Mouse (Mus musculus) embryonic facial prominence, embryonic 15.5 days (tissue): ENCODE measurements around the gene Myo1f. TPM values are rescaled to one million over a fixed set of nuclear protein-coding genes. Genes with fewer than 3 reads are reported as not detected.
"Not testable (repeated sequence)": the region's sequence is repeated elsewhere in the genome, so short reads cannot be mapped to it uniquely, and the experiment has no call there.

Experiments used
- ATAC-seq: fragments of 200-750 bp; cut with Nextera tagmentation; 2 replicates; pipeline ENCODE4 v1.8.0; 2017; ENCODE audit warnings: low read depth, moderate TSS enrichment; ENCODE audit not compliant: insufficient number of reproducible peaks, low FRiP score, low TSS enrichment
- H3K27ac ChIP-seq: fragments of 300-500 bp; sonication (generic); replicated peaks from 2 replicates; pipeline ENCODE4 v1.5.1; 2015; ENCODE audit warnings: mild to moderate bottlenecking, inconsistent platforms
- H3K27me3 ChIP-seq: fragments of 300-500 bp; sonication (generic); 2 replicates; pipeline ENCODE4 v1.6.1; 2015; ENCODE audit warnings: inconsistent platforms
- H3K36me3 ChIP-seq: fragments of 300-500 bp; sonication (generic); 2 replicates; pipeline ENCODE4 v1.6.1; 2015; ENCODE audit warnings: mild to moderate bottlenecking, inconsistent platforms
- H3K4me1 ChIP-seq: fragments of 300-500 bp; sonication (generic); 2 replicates; pipeline ENCODE4 v1.6.1; 2015; ENCODE audit warnings: inconsistent platforms
- H3K4me2 ChIP-seq: fragments of 300-500 bp; sonication (generic); replicated peaks from 2 replicates; pipeline ENCODE4 v1.6.1; 2015; ENCODE audit warnings: mild to moderate bottlenecking, inconsistent platforms
- H3K4me3 ChIP-seq: fragments of 300-500 bp; sonication (generic); replicated peaks from 2 replicates; pipeline ENCODE4 v1.5.1; 2015; ENCODE audit warnings: mild to moderate bottlenecking, inconsistent platforms
- H3K9ac ChIP-seq: fragments of 300-500 bp; sonication (generic); 2 replicates; pipeline ENCODE4 v1.6.1; 2015; ENCODE audit warnings: inconsistent platforms
- H3K9me3 ChIP-seq: fragments of 300-500 bp; sonication (generic); replicated peaks from 2 replicates; pipeline ENCODE4 v1.6.1; 2016; ENCODE audit warnings: inconsistent platforms
- WGBS: fragments of 180-500 bp; shearing (Covaris S2); methylation state at CpG from one replicate; pipeline ENCODE4 v1.1.7; 2015; 5-methylcytosine and 5-hydroxymethylcytosine counted together
- polyA plus RNA-seq: library from polyadenylated mRNA; unstranded; fragments of >200 nt; fragmentation: Nextera tagmentation; extraction: Ambion mirVana; gene quantifications from 2 replicates; pipeline ENCODE4 v1.2.1, GENCODE M21; 2015

Gene Myo1f
- polyA plus RNA-seq, 1 experiment from 2014 or later = 5.7 TPM

DNA sequence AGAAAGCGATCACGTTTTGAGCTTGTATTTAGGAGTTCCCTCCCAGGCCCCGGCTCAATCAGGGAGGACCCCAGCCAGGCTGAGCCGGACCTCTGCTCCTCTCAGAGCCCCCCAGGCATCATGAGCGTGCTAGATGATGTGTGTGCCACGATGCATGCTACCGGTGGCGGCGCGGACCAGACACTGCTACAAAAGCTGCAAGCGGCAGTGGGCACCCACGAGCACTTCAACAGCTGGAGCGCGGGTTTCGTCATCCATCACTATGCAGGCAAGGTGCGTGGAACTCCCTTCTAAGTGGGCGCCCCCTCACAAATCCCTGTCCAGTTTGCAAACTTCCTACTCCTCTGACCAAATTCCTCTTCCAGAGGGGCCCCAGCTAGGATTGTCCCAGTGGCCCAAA lies 30.5 kb downstream of the Myo1f start:
- WGBS = 68% methylated on average over 17 of the region's 17 CpGs
- Histone ChIP-seq H3K27me3 (no peaks in the 10 kb centered on the region), H3K9me3 (no peaks in the 10 kb centered on the region), H3K36me3 (no peaks in the 10 kb centered on the region), H3K4me1 (no peaks in the 10 kb centered on the region), H3K9ac (no peak overlapping the region), H3K4me3 (no peak overlapping the region), H3K27ac (no peak overlapping the region), H3K4me2 (no peak overlapping the region)
- no peak for ATAC-seq

GRCm38 (mm10) chr17:33597271-33597670 lies 41.8 kb downstream of the Myo1f start:
- Histone ChIP-seq H3K36me3 (no peaks in the 10 kb centered on the region), H3K4me2 (no peak overlapping the region), H3K9ac (no peak overlapping the region), H3K4me3 (no peak overlapping the region), H3K4me1 (no peaks in the 10 kb centered on the region), H3K9me3 (no peaks in the 10 kb centered on the region), H3K27me3 (no peaks in the 10 kb centered on the region), H3K27ac (no peak overlapping the region)
- no peak for ATAC-seq

- H3K36me3 ChIP-seq = no peaks in the 10 kb centered on the region
- no peak for ATAC-seq
- 78% methylated on average over 5 of the region's 5 CpGs for WGBS
Measured at GRCm38 (mm10) chr17:33598506-33598905, 43.0 kb downstream of the Myo1f start.

GRCm38 (mm10) chr17:33599836-33600475 lies 44.4 kb downstream of the Myo1f start:
- H3K9ac ChIP-seq = no peak overlapping the region
- no peak overlapping the region for H3K27ac ChIP-seq
- no peaks in the 10 kb centered on the region for H3K36me3 ChIP-seq
- H3K4me3 ChIP-seq = no peak overlapping the region
- no peak overlapping the region for H3K4me2 ChIP-seq
- no peaks in the 10 kb centered on the region for H3K9me3 ChIP-seq
- 86% methylated on average over 8 of the region's 8 CpGs for WGBS
- ATAC-seq = no peak
- H3K4me1 ChIP-seq = no peaks in the 10 kb centered on the region
- no peaks in the 10 kb centered on the region for H3K27me3 ChIP-seq

More at GRCm38 (mm10) chr17:33598506-33598905, 43.0 kb downstream of the Myo1f start:
- Histone ChIP-seq H3K9me3 (no peaks in the 10 kb centered on the region), H3K9ac (no peak overlapping the region), H3K4me1 (no peaks in the 10 kb centered on the region), H3K27me3 (no peaks in the 10 kb centered on the region), H3K4me3 (no peak overlapping the region), H3K4me2 (no peak overlapping the region), H3K27ac (no peak overlapping the region)

DNA sequence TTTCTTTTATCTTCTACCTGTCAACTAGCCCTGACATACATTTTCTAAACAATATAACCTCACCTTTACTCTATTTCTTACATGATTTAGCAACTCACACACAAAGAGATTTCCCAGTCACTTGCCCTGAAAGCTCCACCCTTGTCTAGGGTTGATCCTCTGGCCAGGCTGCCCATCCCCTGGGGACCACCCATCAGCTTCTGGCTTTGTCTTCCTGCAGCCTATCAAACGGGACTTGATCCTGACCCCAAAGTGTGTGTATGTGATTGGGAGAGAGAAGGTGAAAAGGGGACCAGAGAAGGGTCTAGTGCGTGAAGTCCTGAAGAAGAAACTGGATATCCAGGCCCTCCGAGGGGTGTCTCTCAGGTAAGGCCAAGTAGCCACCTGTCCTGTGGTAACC lies 45.3 kb downstream of the Myo1f start:
- H3K4me3 ChIP-seq = no peak overlapping the region

DNA sequence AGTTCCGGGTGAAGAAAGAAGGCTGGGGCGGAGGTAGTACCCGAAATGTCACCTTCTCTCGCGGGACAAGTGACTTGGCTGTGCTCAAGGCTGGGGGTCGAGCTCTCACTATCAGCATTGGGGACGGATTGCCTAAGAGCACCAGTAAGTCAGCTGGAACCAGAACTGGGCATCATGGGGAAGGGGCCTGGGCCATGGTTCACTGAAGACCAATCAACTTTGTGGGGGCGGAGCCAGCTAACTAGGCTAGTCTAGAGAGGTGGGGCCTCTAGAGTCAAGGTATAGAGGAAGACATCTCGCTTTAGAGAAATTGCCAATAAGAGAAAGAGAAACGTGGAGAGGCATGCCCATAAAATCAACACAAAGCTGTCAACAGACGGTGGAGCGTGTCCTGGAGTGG lies 46.4 kb downstream of the Myo1f start:
- Histone ChIP-seq H3K4me3 (no peak overlapping the region), H3K36me3 (no peaks in the 10 kb centered on the region), H3K9ac (no peak overlapping the region), H3K27ac (no peak overlapping the region), H3K9me3 (no peaks in the 10 kb centered on the region), H3K27me3 (no peaks in the 10 kb centered on the region), H3K4me2 (no peak overlapping the region), H3K4me1 (no peaks in the 10 kb centered on the region)
- whole genome bisulfite sequencing = 83% methylated on average over 12 of the region's 12 CpGs
- ATAC-seq = no peak

More for the DNA sequence above, 45.3 kb downstream of the Myo1f start:
- no peaks in the 10 kb centered on the region for H3K9me3 ChIP-seq
- no peak overlapping the region for H3K4me2 ChIP-seq
- no peak overlapping the region for H3K9ac ChIP-seq
- H3K27me3 ChIP-seq = no peaks in the 10 kb centered on the region
- H3K27ac ChIP-seq = no peak overlapping the region
- no peaks in the 10 kb centered on the region for H3K36me3 ChIP-seq
- no peak for ATAC-seq
- H3K4me1 ChIP-seq = no peaks in the 10 kb centered on the region
- 73% methylated on average over 3 of the region's 3 CpGs for WGBS

- ATAC-seq = no peak
- H3K27me3 ChIP-seq = no peaks in the 10 kb centered on the region
- 88% methylated on average over 2 of the region's 2 CpGs for WGBS
- no peaks in the 10 kb centered on the region for H3K36me3 ChIP-seq
- no peak overlapping the region for H3K4me2 ChIP-seq
- H3K9me3 ChIP-seq = no peaks in the 10 kb centered on the region
- no peak overlapping the region for H3K4me3 ChIP-seq
- H3K4me1 ChIP-seq = no peaks in the 10 kb centered on the region
- no peak overlapping the region for H3K9ac ChIP-seq
- H3K27ac ChIP-seq = no peak overlapping the region
Measured at GRCm38 (mm10) chr17:33607273-33607672, 51.8 kb downstream of the Myo1f start.

DNA sequence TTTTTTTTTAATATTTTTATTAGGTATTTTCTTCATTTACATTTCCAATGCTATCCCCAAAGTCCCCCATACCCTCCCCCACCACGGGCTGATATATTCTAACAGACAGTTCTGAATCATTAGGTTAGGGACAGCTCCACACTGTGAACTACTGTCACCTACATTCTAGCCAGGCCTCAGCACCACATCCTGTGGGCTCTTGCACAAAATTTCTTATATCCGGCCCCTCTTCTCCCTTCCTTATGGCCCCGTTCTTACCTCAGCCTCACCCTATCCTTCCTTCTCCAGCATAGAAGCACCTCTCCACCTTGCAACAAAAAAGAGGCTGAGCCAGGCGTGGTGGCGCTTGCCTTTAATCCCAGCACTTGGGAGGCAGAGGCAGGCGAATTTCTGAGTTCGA lies 55.0 kb downstream of the Myo1f start:
- Histone ChIP-seq H3K4me1 (no peaks in the 10 kb centered on the region), H3K9ac (no peak overlapping the region), H3K36me3 (no peaks in the 10 kb centered on the region), H3K27me3 (no peaks in the 10 kb centered on the region), H3K4me2 (no peak overlapping the region), H3K27ac (no peak overlapping the region), H3K4me3 (no peak overlapping the region), H3K9me3 (no peaks in the 10 kb centered on the region)
- WGBS = 87% methylated on average over 7 of the region's 7 CpGs
- ATAC-seq = no peak

DNA sequence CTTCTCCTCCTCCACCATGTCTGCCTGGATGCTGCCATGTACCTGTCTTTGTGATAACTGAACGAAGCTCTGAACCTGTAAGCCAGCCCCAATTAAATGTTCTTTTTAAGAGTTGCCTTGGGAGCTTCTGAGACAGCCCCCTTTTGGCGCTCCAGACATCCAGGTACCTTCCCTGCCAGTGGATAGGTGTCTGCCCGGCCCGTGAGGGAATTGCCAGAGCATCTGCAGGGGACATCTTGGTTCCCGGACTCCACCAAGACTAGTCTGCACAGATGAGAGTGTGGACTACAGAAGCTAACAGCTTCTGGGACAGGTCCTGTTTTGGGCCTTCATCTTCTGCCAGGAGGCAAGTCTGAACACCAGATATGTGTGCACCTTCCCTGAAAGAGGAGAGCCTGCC lies 58.2 kb downstream of the Myo1f start:
- H3K9ac ChIP-seq, H3K4me3 ChIP-seq, H3K27ac ChIP-seq, H3K36me3 ChIP-seq, H3K4me2 ChIP-seq, H3K9me3 ChIP-seq, ATAC-seq, H3K27me3 ChIP-seq, H3K4me1 ChIP-seq: not testable (repeated sequence)
- 88% methylated on average over 5 of the region's 5 CpGs for WGBS

- 91% methylated on average over 3 of the region's 3 CpGs for WGBS
- no peak overlapping the region for H3K27ac ChIP-seq
- H3K9me3 ChIP-seq = no peaks in the 10 kb centered on the region
- H3K4me3 ChIP-seq = no peak overlapping the region
- H3K9ac ChIP-seq = no peak overlapping the region
- no peak overlapping the region for H3K4me2 ChIP-seq
- H3K4me1 ChIP-seq = peaks cover 21% of the 10 kb centered on the region
- no peaks in the 10 kb centered on the region for H3K27me3 ChIP-seq
- ATAC-seq = no peak
- peaks cover 14% of the 10 kb centered on the region for H3K36me3 ChIP-seq
Measured at GRCm38 (mm10) chr17:33627281-33627680, 71.8 kb downstream of the Myo1f start.

GRCm38 (mm10) chr17:33628621-33629486 lies 73.3 kb downstream of the Myo1f start, which contains the start of gene Zfp414:
Zfp414 (plus strand) TSS chr17:33629090.
- H3K4me3 ChIP-seq = peak within 1 kb of the TSS; percentile 84
- WGBS = 5% methylated on average over 34 of the region's 35 CpGs
- peak within 1 kb of the TSS; percentile 80 for H3K4me2 ChIP-seq
- peak within 1 kb of the TSS; percentile 73 for H3K9ac ChIP-seq
- no peaks in the 10 kb centered on the region for H3K27me3 ChIP-seq
- ATAC-seq = peak; percentile 94
- H3K9me3 ChIP-seq = no peaks in the 10 kb centered on the region
- peaks cover 19% of the 10 kb centered on the region for H3K36me3 ChIP-seq
- H3K4me1 ChIP-seq = peaks cover 21% of the 10 kb centered on the region
- peak within 1 kb of the TSS; percentile 100 for H3K27ac ChIP-seq
